10 mouse cellular contexts compared by ENCODE assay signal in genomic region chr3:146918323-146918722, GRCm38 (mm10).
DNase-seq lines count a peak whose midpoint lies in the region; ATAC-seq lines count a peak whose summit lies in the region.
"Had no signal": no experiment of that assay in that cellular context is flagged by ENCODE, and none has a peak within 500 bp of the region (broad histone marks: within the 10 kb centered on the region; RNA-seq: fewer than 3 reads in every experiment).

No protein-coding gene starts in this region.

- 81% methylated on average over 11 of the region's 11 CpGs for WGBS in limb, embryonic 13.5 days
- WGBS in limb, embryonic 10.5 days, result 92% methylated on average over 11 of the region's 11 CpGs

- 0 out of 2 replicates have a peak, but pooled peaks have one; percentile 15 for ATAC-seq in limb, embryonic 13.5 days (ENCODE audit: low FRiP score, low read depth)
- ATAC-seq: intestine, embryonic 15.5 days; Patski had no signal

- peaks cover 9% of the 10 kb centered on the region; the same call in 1 of the 2 replicates for H3K27me3 ChIP-seq in limb, embryonic 13.5 days
- H3K27me3 ChIP-seq in limb, embryonic 10.5 days (ENCODE audit: low read depth, poor library complexity, severe bottlenecking), result no peaks in the 10 kb centered on the region
- H3K27me3 ChIP-seq: intestine, embryonic 15.5 days; Patski had no signal

- no peaks in the 10 kb centered on the region for H3K9me3 ChIP-seq in limb, embryonic 13.5 days
- H3K9me3 ChIP-seq in limb, embryonic 10.5 days (replicated peaks), result no peaks in the 10 kb centered on the region
- H3K9me3 ChIP-seq: intestine, embryonic 15.5 days; midbrain, embryonic 10.5 days had no signal

- no peak overlapping the region for H3K4me2 ChIP-seq in limb, embryonic 13.5 days (replicated peaks)
- H3K4me2 ChIP-seq: intestine, embryonic 15.5 days had no signal

- H3K9ac ChIP-seq in limb, embryonic 13.5 days, result no peak overlapping the region
- H3K9ac ChIP-seq: intestine, embryonic 15.5 days had no signal

- no peak overlapping the region for H3K27ac ChIP-seq in limb, embryonic 13.5 days
- H3K27ac ChIP-seq in limb, embryonic 10.5 days, result no peak overlapping the region
- H3K27ac ChIP-seq: intestine, embryonic 15.5 days; midbrain, embryonic 10.5 days had no signal

- H3K4me1 ChIP-seq in limb, embryonic 13.5 days, result peaks cover 7% of the 10 kb centered on the region; the same call in 1 of the 2 replicates
- no peaks in the 10 kb centered on the region for H3K4me1 ChIP-seq in limb, embryonic 10.5 days
- H3K4me1 ChIP-seq: intestine, embryonic 15.5 days; midbrain, embryonic 10.5 days had no signal

- H3K36me3 ChIP-seq in limb, embryonic 13.5 days, result no peaks in the 10 kb centered on the region
- H3K36me3 ChIP-seq in limb, embryonic 10.5 days, result no peaks in the 10 kb centered on the region
- H3K36me3 ChIP-seq: intestine, embryonic 15.5 days; midbrain, embryonic 10.5 days had no signal

- no peak overlapping the region for H3K4me3 ChIP-seq in limb, embryonic 13.5 days
- H3K4me3 ChIP-seq in limb, embryonic 10.5 days, result no peak overlapping the region
- H3K4me3 ChIP-seq: intestine, embryonic 15.5 days; midbrain, embryonic 10.5 days had no signal

- DNase-seq in limb, embryonic 10.5 days (ENCODE audit: low spot score), result no peak
- peak; percentile 78 to 81 for DNase-seq in cerebellum, adult 18-20 months
- DNase-seq in layer of hippocampus, adult 8-10 months (ENCODE audit: low spot score in 2 of 2), result peak; percentile 83 to 84
- DNase-seq in right cerebral cortex, postnatal 14 days, result peak; percentile 67
- DNase-seq in spleen, postnatal 36 days (ENCODE audit: low spot score in 2 of 2), result no peak
- DNase-seq in natural killer cell, adult 2 months (ENCODE audit: low spot score in 2 of 2), result no peak

Comparison
In these comparisons a context has a peak if more than half of its experiments do, and no peak if none do; other contexts are left out.
1. DNase-seq: peak in cerebellum, adult 18-20 months (2 of 2), layer of hippocampus, adult 8-10 months (2 of 2) and right cerebral cortex, postnatal 14 days (single experiment); none in limb, embryonic 10.5 days (single experiment), spleen, postnatal 36 days (0 of 2) and natural killer cell, adult 2 months (0 of 2).